Mouse (Mus musculus) kidney, adult 18-20 months (tissue): ENCODE results near the gene Metrn.

ENCODE experiments used
- DNase-seq: peaks from one replicate; pipeline ENCODE4 v3.0.0; 2021

Metrn gene

GRCm38 (mm10) chr17:25806507-25806906 is 9.6 kb upstream of the Metrn start:
- DNase-seq: no peak

- no peak for DNase-seq
These were observed 6.0 kb upstream of the Metrn start for GRCm38 (mm10) chr17:25802825-25803517.

- peak; percentile 78 for DNase-seq
These were observed 4.1 kb upstream of the Metrn start for GRCm38 (mm10) chr17:25801029-25801428.

- DNase-seq: peak; percentile 59
These were observed 645 bp downstream of the Metrn start for GRCm38 (mm10) chr17:25796211-25796771.

GRCm38 (mm10) chr17:25795609-25796092 is 1.3 kb downstream of the Metrn start, which contains the start of gene AC134908.4:
Gene AC134908.4, minus strand, starts transcription at chr17:25795659.
- DNase-seq: peak; percentile 61

GRCm38 (mm10) chr17:25794998-25795397 is 1.9 kb downstream of the Metrn start:
- DNase-seq: no peak

- no peak for DNase-seq
These were observed 2.7 kb downstream of the Metrn start for GRCm38 (mm10) chr17:25794197-25794596.

- peak; percentile 75 for DNase-seq
These were observed 4.3 kb downstream of the Metrn start, which contains the start of gene Fam173a for GRCm38 (mm10) chr17:25792615-25793014. Gene Fam173a, minus strand, starts transcription at chr17:25792901.

- DNase-seq: peak; percentile 85
These were observed 5.0 kb downstream of the Metrn start for GRCm38 (mm10) chr17:25791843-25792527.

GRCm38 (mm10) chr17:25791320-25791842 is 5.6 kb downstream of the Metrn start:
- no peak for DNase-seq

GRCm38 (mm10) chr17:25786781-25787504 is 10.0 kb downstream of the Metrn start:
- DNase-seq: no peak

- no peak for DNase-seq
These were observed 10.7 kb downstream of the Metrn start, which contains the start of gene Ccdc78 for GRCm38 (mm10) chr17:25786280-25786679. Gene Ccdc78, plus strand, starts transcription at chr17:25786580.

GRCm38 (mm10) chr17:25785281-25785745 is 11.6 kb downstream of the Metrn start, which contains the start of gene Haghl:
Gene Haghl, minus strand, starts transcription at chr17:25785673.
- DNase-seq: peak; percentile 99

- DNase-seq: no peak
These were observed 12.9 kb downstream of the Metrn start for GRCm38 (mm10) chr17:25783861-25784574.

GRCm38 (mm10) chr17:25783086-25783485 is 13.8 kb downstream of the Metrn start:
- DNase-seq: peak; percentile 47

GRCm38 (mm10) chr17:25781339-25781738 is 15.6 kb downstream of the Metrn start:
- no peak for DNase-seq

GRCm38 (mm10) chr17:25777948-25778347 is 19.0 kb downstream of the Metrn start:
- no peak for DNase-seq

- DNase-seq: peak; percentile 53
These were observed 21.4 kb downstream of the Metrn start for GRCm38 (mm10) chr17:25775318-25776062.

- peak; percentile 97 for DNase-seq
These were observed 23.3 kb downstream of the Metrn start, which contains the start of gene Narfl for GRCm38 (mm10) chr17:25773549-25774120. Gene Narfl, plus strand, starts transcription at chr17:25773776.

- DNase-seq: no peak
These were observed 27.6 kb downstream of the Metrn start for GRCm38 (mm10) chr17:25769331-25769730.

GRCm38 (mm10) chr17:25765886-25766285 is 31.1 kb downstream of the Metrn start:
- DNase-seq: no peak
